Mouse (Mus musculus): Measurements from ENCODE around the gene Tsen2. TPM values are rescaled to one million over a fixed set of nuclear protein-coding genes. Genes with fewer than 3 reads are reported as not detected.

The Tsen2 gene
- total RNA-seq, 2 experiments from 2014 or later, result 7.0 to 7.5 TPM

GRCm38 (mm10) chr6:115593252-115593651 lies 48.8 kb downstream of the Tsen2 start:
- intact Hi-C loops (cut with DNase I), result no loop called here

GRCm38 (mm10) chr6:115594463-115594862 lies 50.0 kb downstream of the Tsen2 start:
- intact Hi-C loops (cut with DNase I), result no loop called here
- no peak for DNase-seq

More at GRCm38 (mm10) chr6:115593252-115593651, 48.8 kb downstream of the Tsen2 start:
- DNase-seq, result no peak

- intact Hi-C loops (cut with DNase I), result no loop called here
- no peak for DNase-seq
Observed at GRCm38 (mm10) chr6:115595667-115596066, 51.2 kb downstream of the Tsen2 start.

- intact Hi-C loops (cut with DNase I), result loop anchor here (5.0 kb wide), 1 partner anchor 206 kb away; the partner anchor contains the start of gene Rpl32
- DNase-seq, result no peak
Observed at GRCm38 (mm10) chr6:115601322-115601714, 56.9 kb downstream of the Tsen2 start.

GRCm38 (mm10) chr6:115601715-115602523 lies 57.5 kb downstream of the Tsen2 start, which contains the start of gene Mkrn2:
Gene Mkrn2, plus strand, starts transcription at chr6:115601902.
- intact Hi-C loops (cut with DNase I), result loop anchor here (5.0 kb wide), 1 partner anchor 205 kb away; the partner anchor contains the start of gene Rpl32
- peak; percentile 86 to 92 for DNase-seq

- DNase-seq, result no peak
- intact Hi-C loops (cut with DNase I), result no loop called here
Observed at GRCm38 (mm10) chr6:115606461-115606860, 62.0 kb downstream of the Tsen2 start.

- DNase-seq, result no peak
- intact Hi-C loops (cut with DNase I), result no loop called here
Observed at GRCm38 (mm10) chr6:115607429-115607828, 63.0 kb downstream of the Tsen2 start.

GRCm38 (mm10) chr6:115609121-115609520 lies 64.7 kb downstream of the Tsen2 start:
- DNase-seq, result peak in 1 of 2 experiments; percentile 28
- intact Hi-C loops (cut with DNase I), result no loop called here

GRCm38 (mm10) chr6:115610301-115610700 lies 65.8 kb downstream of the Tsen2 start:
- intact Hi-C loops (cut with DNase I), result no loop called here
- no peak for DNase-seq

GRCm38 (mm10) chr6:115613793-115614192 lies 69.3 kb downstream of the Tsen2 start:
- no peak for DNase-seq
- intact Hi-C loops (cut with DNase I), result no loop called here

GRCm38 (mm10) chr6:115615983-115616382 lies 71.5 kb downstream of the Tsen2 start:
- DNase-seq, result no peak
- intact Hi-C loops (cut with DNase I), result no loop called here

- DNase-seq, result peak; percentile 16
- intact Hi-C loops (cut with DNase I), result no loop called here
Observed at GRCm38 (mm10) chr6:115619818-115620217, 75.4 kb downstream of the Tsen2 start.

GRCm38 (mm10) chr6:115620942-115621341 lies 76.5 kb downstream of the Tsen2 start:
- intact Hi-C loops (cut with DNase I), result no loop called here
- no peak for DNase-seq

- no peak for DNase-seq
- intact Hi-C loops (cut with DNase I), result no loop called here
Observed at GRCm38 (mm10) chr6:115626121-115626520, 81.7 kb downstream of the Tsen2 start.

Other genes with a start within 250 kb of the Tsen2 start
- gene Pparg, start 183.7 kb upstream of the Tsen2 start, total RNA-seq (2021), result 10 to 100 TPM; 14.1 to 21.6 TPM
- under 1 TPM; 0.22 TPM for gene Mkrn2os, start 47.9 kb downstream of the Tsen2 start, total RNA-seq (2021)
- 10 to 100 TPM; 35.4 to 36.0 TPM for gene Mkrn2, start 57.2 kb downstream of the Tsen2 start, total RNA-seq (2021)
- 100 to 1,000 TPM; 106 to 112 TPM for gene Raf1, start 132.0 kb downstream of the Tsen2 start, total RNA-seq (2021)
- gene Tmem40, start 217.7 kb downstream of the Tsen2 start, total RNA-seq (2021), result under 1 TPM in 1 of 2 experiments, not detected in 1; 0.36 TPM
- 10 to 100 TPM; 64.5 to 71.6 TPM for gene Cand2, start 229.9 kb downstream of the Tsen2 start, total RNA-seq (2021)

All from heart, postnatal 14 days (tissue).